Mouse (Mus musculus) gastrocnemius, postnatal 36 days (tissue): ENCODE measurements around the gene Slc38a6. TPM values are rescaled to one million over a fixed set of nuclear protein-coding genes. Genes with fewer than 3 reads are reported as not detected.

Experiments
- DNase-seq, 2 experiments: peaks; one replicate each; pipeline ENCODE4 v3.0.0; 2022
- intact Hi-C: fragments of 180-260 bp; cut with DNase I; formaldehyde crosslinking; loops from one replicate; pipeline ENCODE4 v1.15.1; 2025
- total RNA-seq, 2 experiments: library from RNA; stranded (reverse); gene quantifications; 2 replicates each; pipeline ENCODE4 v1.2.3; 2021

Gene Slc38a6
- total RNA-seq, 2 experiments from 2014 or later, result 2.6 TPM

- intact Hi-C loops, result no loop called here
- no peak for DNase-seq
Measured at GRCm38 (mm10) chr12:73382290-73383178, 96.0 kb downstream of the Slc38a6 start.

- intact Hi-C loops, result no loop called here
- DNase-seq, result no peak
Measured at GRCm38 (mm10) chr12:73383179-73383510, 96.6 kb downstream of the Slc38a6 start.

- intact Hi-C loops, result no loop called here
- DNase-seq, result no peak
Measured at GRCm38 (mm10) chr12:73383861-73384260, 97.3 kb downstream of the Slc38a6 start.

GRCm38 (mm10) chr12:73384747-73385146, 98.2 kb downstream of the Slc38a6 start:
- intact Hi-C loops, result no loop called here
- no peak for DNase-seq

GRCm38 (mm10) chr12:73392507-73392906, 105.9 kb downstream of the Slc38a6 start:
- intact Hi-C loops, result no loop called here
- DNase-seq, result no peak

- intact Hi-C loops, result no loop called here
- no peak for DNase-seq
Measured at GRCm38 (mm10) chr12:73393018-73393417, 106.4 kb downstream of the Slc38a6 start.

GRCm38 (mm10) chr12:73393881-73394291, 107.3 kb downstream of the Slc38a6 start:
- DNase-seq, result no peak
- intact Hi-C loops, result no loop called here

- DNase-seq, result no peak
- intact Hi-C loops, result no loop called here
Measured at GRCm38 (mm10) chr12:73394571-73394970, 108.0 kb downstream of the Slc38a6 start.

- intact Hi-C loops, result no loop called here
Measured at GRCm38 (mm10) chr12:73399426-73399825, 112.8 kb downstream of the Slc38a6 start.

GRCm38 (mm10) chr12:73400481-73401025, 114.0 kb downstream of the Slc38a6 start:
- DNase-seq, result no peak
- intact Hi-C loops, result no loop called here

More at GRCm38 (mm10) chr12:73399426-73399825, 112.8 kb downstream of the Slc38a6 start:
- DNase-seq, result peak in 1 of 2 experiments; percentile 62

- no peak for DNase-seq
- intact Hi-C loops, result no loop called here
Measured at GRCm38 (mm10) chr12:73401520-73402130, 115.0 kb downstream of the Slc38a6 start.

GRCm38 (mm10) chr12:73402137-73402712, 115.6 kb downstream of the Slc38a6 start:
- no peak for DNase-seq
- intact Hi-C loops, result no loop called here

- intact Hi-C loops, result no loop called here
- peak in 1 of 2 experiments; percentile 34 for DNase-seq
Measured at GRCm38 (mm10) chr12:73402851-73403665, 116.5 kb downstream of the Slc38a6 start.

Other genes with a start within 250 kb of the Slc38a6 start
- gene Six1, start 232.9 kb upstream of the Slc38a6 start, total RNA-seq, result 10 to 100 TPM; 52.0 to 59.0 TPM
- gene Six4, start 173.3 kb upstream of the Slc38a6 start, total RNA-seq, result 10 to 100 TPM; 10.6 to 17.0 TPM
- gene Mnat1, start 163.1 kb upstream of the Slc38a6 start, total RNA-seq, result 10 to 100 TPM; 13.1 to 15.9 TPM
- 1 to 10 TPM; 5.1 to 8.0 TPM for gene Trmt5, start 69 bp upstream of the Slc38a6 start, total RNA-seq